Mouse (Mus musculus) megakaryocyte, embryonic 14.5 days (primary cell): Measurements from ENCODE around the gene Tet1. TPM values are rescaled to one million over a fixed set of nuclear protein-coding genes. Genes with fewer than 3 reads are reported as not detected.
A peak's percentile ranks its signal among the peaks of the same experiment; 100 is the strongest.
"Not testable (repeated sequence)": the region's sequence is repeated elsewhere in the genome, so short reads cannot be mapped to it uniquely, and the experiment has no call there.

Experiments
- H3K27me3 ChIP-seq: replicated peaks from 2 replicates; pipeline ENCODE3; 2012; ENCODE audit warnings: inconsistent platforms
- H3K36me3 ChIP-seq: replicated peaks from 2 replicates; pipeline ENCODE3; 2012; ENCODE audit warnings: low read length, inconsistent platforms, mixed read lengths
- H3K4me1 ChIP-seq: 2 replicates; pipeline ENCODE4 v1.6.1; 2012; ENCODE audit warnings: inconsistent platforms
- H3K4me3 ChIP-seq: replicated peaks from 2 replicates; pipeline ENCODE3; 2012; ENCODE audit warnings: moderate library complexity, mild to moderate bottlenecking, inconsistent platforms
- H3K9me3 ChIP-seq: 2 replicates; pipeline ENCODE4 v1.6.1; 2012; ENCODE audit warnings: inconsistent platforms
- FLI1 ChIP-seq: IDR thresholded peaks from 2 replicates; pipeline ENCODE4 v1.6.1; 2012; ENCODE audit warnings: low read length, inconsistent platforms, mixed read lengths
- GATA1 ChIP-seq: IDR thresholded peaks from 3 replicates; pipeline ENCODE4 v1.6.1; 2012; ENCODE audit warnings: mixed read lengths, low read length, inconsistent platforms, borderline replicate concordance
- polyA plus RNA-seq: library from polyadenylated mRNA; stranded (reverse); fragments of >175 nt; gene quantifications from 2 replicates; pipeline ENCODE4 v1.2.3, GENCODE M21; 2012; ENCODE audit warnings: low replicate concordance; ENCODE audit not compliant: insufficient read depth

Gene Tet1
- polyA plus RNA-seq, 1 experiment = 0.01 TPM

DNA sequence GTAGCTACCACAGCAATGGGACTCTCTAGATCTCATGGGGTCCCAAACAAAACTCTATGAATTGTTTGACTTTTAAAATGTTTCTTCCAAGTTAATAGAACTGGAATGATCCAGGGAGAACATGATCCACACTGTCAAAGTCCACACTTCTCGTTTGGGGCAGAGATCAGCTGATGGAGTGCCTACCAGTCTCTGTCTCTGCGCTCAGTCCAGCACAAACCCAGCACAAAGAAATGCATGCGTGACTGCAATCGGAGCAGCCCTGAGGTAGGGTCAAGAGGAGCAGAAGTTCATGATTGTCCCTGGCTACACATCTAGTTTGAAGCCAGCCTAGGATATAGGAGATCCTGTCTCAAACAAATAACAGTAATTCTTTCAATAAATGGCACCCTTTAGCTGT is 85.4 kb downstream of the Tet1 start:
- no peak overlapping the region for H3K4me3 ChIP-seq
- H3K9me3 ChIP-seq = no peaks in the 10 kb centered on the region
- H3K36me3 ChIP-seq = peaks cover 11% of the 10 kb centered on the region
- no peaks in the 10 kb centered on the region for H3K4me1 ChIP-seq
- no peaks in the 10 kb centered on the region for H3K27me3 ChIP-seq
- TF ChIP-seq GATA1 (no peak), FLI1 (no peak)

GRCm38 (mm10) chr10:62810010-62810409 is 98.8 kb downstream of the Tet1 start:
- no peaks in the 10 kb centered on the region for H3K27me3 ChIP-seq
- H3K9me3 ChIP-seq = no peaks in the 10 kb centered on the region
- H3K36me3 ChIP-seq = peaks cover 24% of the 10 kb centered on the region
- no peak overlapping the region for H3K4me3 ChIP-seq
- H3K4me1 ChIP-seq = peaks cover 4% of the 10 kb centered on the region
- TF ChIP-seq FLI1 = no peak
- no peak for TF ChIP-seq GATA1

GRCm38 (mm10) chr10:62808766-62809165 is 100.0 kb downstream of the Tet1 start:
- H3K9me3 ChIP-seq = no peaks in the 10 kb centered on the region
- TF ChIP-seq GATA1 (no peak), FLI1 (no peak)
- H3K27me3 ChIP-seq = no peaks in the 10 kb centered on the region
- H3K36me3 ChIP-seq = peaks cover 14% of the 10 kb centered on the region
- peaks cover 4% of the 10 kb centered on the region for H3K4me1 ChIP-seq
- no peak overlapping the region for H3K4me3 ChIP-seq

DNA sequence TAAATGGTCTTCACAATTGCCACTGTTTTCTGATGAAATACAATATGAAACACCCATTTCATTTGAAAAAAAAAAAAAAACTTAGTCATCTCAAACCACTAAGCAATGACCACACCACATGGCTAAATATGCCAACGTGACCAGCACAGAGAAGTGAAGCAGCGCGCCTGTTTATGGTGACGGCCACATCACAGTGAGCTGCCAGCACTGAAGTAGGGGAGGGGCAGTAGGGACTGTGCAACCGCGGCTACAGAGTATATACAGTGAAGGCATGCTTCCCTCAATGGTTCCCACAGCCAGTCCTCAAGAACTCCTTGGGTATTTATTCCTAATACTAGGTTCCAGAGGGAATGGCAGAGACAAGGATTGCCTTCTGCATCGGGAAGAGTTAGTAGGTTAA is 100.5 kb downstream of the Tet1 start:
- TF ChIP-seq GATA1 = no peak
- TF ChIP-seq FLI1 = no peak

DNA sequence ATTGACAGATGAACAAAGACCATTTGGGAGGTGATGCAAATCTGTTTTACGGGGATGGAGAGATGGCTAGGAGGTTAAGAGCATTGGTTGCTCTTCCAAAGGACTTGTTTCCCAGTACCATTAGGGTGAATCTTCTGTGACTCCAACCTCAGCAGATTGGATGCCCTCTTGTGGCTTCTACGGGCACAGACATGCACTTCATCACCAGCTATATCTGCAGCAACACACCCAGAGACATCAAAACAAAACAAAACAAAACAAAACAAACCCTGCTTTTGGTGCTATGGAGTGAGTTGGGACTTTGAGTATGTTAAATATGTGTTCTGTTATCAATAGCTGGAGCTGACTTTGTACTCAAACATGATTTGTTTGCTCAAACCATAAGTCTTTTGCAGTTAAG is 104.7 kb downstream of the Tet1 start:
- Histone ChIP-seq H3K36me3 (no peaks in the 10 kb centered on the region), H3K4me3 (no peak overlapping the region), H3K9me3 (no peaks in the 10 kb centered on the region), H3K4me1 (peaks cover 13% of the 10 kb centered on the region), H3K27me3 (no peaks in the 10 kb centered on the region)
- TF ChIP-seq FLI1 = no peak
- TF ChIP-seq GATA1 = no peak

More for the DNA sequence above, 100.5 kb downstream of the Tet1 start:
- peaks cover 10% of the 10 kb centered on the region for H3K36me3 ChIP-seq
- peaks cover 4% of the 10 kb centered on the region for H3K4me1 ChIP-seq
- peak overlapping the region; percentile 72 for H3K4me3 ChIP-seq
- no peaks in the 10 kb centered on the region for H3K27me3 ChIP-seq
- no peaks in the 10 kb centered on the region for H3K9me3 ChIP-seq

DNA sequence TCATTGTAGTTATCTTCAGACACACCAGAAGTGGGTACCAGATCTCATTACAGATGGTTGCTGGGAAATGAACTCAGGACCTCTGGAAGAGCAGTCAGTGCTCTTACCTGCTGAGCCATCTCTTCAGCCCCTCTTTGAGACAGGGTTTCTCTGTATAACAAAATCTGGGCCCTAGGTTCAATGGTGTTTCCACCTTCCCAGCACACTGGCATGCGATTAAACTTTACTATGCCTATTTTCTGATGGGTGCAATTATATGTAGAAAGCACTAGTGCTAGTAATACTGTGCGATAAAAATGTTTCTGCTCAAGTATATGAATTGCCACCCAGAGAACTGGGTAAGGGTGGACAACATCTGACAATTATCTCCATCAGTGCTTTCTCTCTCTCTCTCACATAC is 105.5 kb downstream of the Tet1 start:
- Histone ChIP-seq H3K9me3 (no peaks in the 10 kb centered on the region), H3K4me3 (no peak overlapping the region), H3K4me1 (peaks cover 12% of the 10 kb centered on the region), H3K36me3 (no peaks in the 10 kb centered on the region), H3K27me3 (no peaks in the 10 kb centered on the region)
- TF ChIP-seq GATA1 (no peak), FLI1 (no peak)

DNA sequence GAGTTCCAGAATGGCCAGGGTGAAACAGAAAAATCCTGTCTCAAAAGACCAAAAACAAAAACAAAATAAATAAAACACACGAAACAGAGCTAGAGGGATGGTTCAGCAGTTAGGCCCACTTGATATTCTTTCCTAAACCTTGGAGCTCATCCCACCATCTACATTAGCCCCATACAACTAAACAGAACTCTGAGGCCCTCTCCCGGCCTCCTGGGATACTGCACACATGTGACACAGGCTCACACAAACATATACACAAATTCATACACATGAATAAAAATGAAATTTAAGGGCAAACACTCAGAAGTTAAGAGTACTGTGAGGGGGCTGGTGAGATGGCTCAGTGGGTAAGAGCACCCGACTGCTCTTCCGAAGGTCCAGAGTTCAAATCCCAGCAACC is 114.6 kb downstream of the Tet1 start:
- Histone ChIP-seq H3K27me3 (no peaks in the 10 kb centered on the region), H3K9me3 (no peaks in the 10 kb centered on the region), H3K36me3 (peaks cover 14% of the 10 kb centered on the region), H3K4me3 (no peak overlapping the region), H3K4me1 (peaks cover 46% of the 10 kb centered on the region)
- TF ChIP-seq FLI1 (no peak), GATA1 (no peak)

DNA sequence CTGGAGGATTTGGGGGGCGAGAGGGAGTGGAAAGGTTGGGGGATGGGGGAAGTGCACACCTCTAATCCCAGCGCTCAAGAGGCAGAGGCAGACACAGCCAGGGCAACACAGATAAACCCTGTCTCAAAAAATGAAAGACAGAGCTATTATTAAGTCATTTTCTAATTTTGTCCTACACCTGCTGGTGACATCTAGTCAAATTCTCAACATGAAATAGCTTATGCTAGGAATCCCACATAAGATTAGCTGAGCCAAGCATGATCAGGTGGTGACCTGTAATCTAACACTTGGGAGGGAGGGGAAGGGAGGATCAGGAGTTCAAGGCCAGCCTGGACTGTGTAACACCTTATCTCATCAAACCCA is 115.7 kb downstream of the Tet1 start:
- Histone ChIP-seq H3K4me1 (peaks cover 51% of the 10 kb centered on the region), H3K4me3 (peak overlapping the region; percentile 97), H3K27me3 (no peaks in the 10 kb centered on the region), H3K9me3 (no peaks in the 10 kb centered on the region), H3K36me3 (peaks cover 26% of the 10 kb centered on the region)
- no peak for TF ChIP-seq GATA1
- TF ChIP-seq FLI1 = no peak

- peaks cover 50% of the 10 kb centered on the region for H3K4me1 ChIP-seq
- TF ChIP-seq GATA1 = no peak
- H3K9me3 ChIP-seq = no peaks in the 10 kb centered on the region
- no peaks in the 10 kb centered on the region for H3K27me3 ChIP-seq
- peaks cover 32% of the 10 kb centered on the region for H3K36me3 ChIP-seq
- H3K4me3 ChIP-seq = peak within 1 kb of the TSS; percentile 97
Observed at GRCm38 (mm10) chr10:62792177-62793090, 116.4 kb downstream of the Tet1 start, which contains the start of gene Ccar1. TSS of gene Ccar1 (minus strand) at chr10:62792286.

GRCm38 (mm10) chr10:62791251-62792176 is 117.3 kb downstream of the Tet1 start:
- TF ChIP-seq GATA1 (no peak), FLI1 (no peak)
- Histone ChIP-seq H3K36me3 (peaks cover 41% of the 10 kb centered on the region), H3K4me1 (peaks cover 41% of the 10 kb centered on the region), H3K27me3 (no peaks in the 10 kb centered on the region), H3K9me3 (no peaks in the 10 kb centered on the region), H3K4me3 (peak overlapping the region; percentile 97)

- H3K4me3 ChIP-seq, H3K4me1 ChIP-seq, H3K27me3 ChIP-seq, H3K9me3 ChIP-seq: not testable (repeated sequence)
- H3K36me3 ChIP-seq = peaks cover 94% of the 10 kb centered on the region
Observed at GRCm38 (mm10) chr10:62781776-62782175, 127.0 kb downstream of the Tet1 start.
